16 mouse cellular contexts compared by ENCODE assay signal in genomic region chr11:84011576-84011975, GRCm38 (mm10). TPM values are rescaled to one million over a fixed set of nuclear protein-coding genes. Genes with fewer than 3 reads are reported as not detected.
DNase-seq lines count a peak whose midpoint lies in the region; ATAC-seq lines count a peak whose summit lies in the region.
"Had no signal": no experiment of that assay in that cellular context is flagged by ENCODE, and none has a peak within 500 bp of the region (broad histone marks: within the 10 kb centered on the region; RNA-seq: fewer than 3 reads in every experiment).

No protein-coding gene starts in this region.

- H3K27me3 ChIP-seq in forebrain, embryonic 12.5 days, result no peaks in the 10 kb centered on the region
- H3K27me3 ChIP-seq in forebrain, embryonic 14.5 days (replicated peaks; ENCODE audit: control insufficient read depth, insufficient read depth, low read length), result no peaks in the 10 kb centered on the region
- H3K27me3 ChIP-seq in hindbrain, embryonic 14.5 days (ENCODE audit: control insufficient read depth, insufficient read depth, low read length), result no peaks in the 10 kb centered on the region
- H3K27me3 ChIP-seq in midbrain, embryonic 14.5 days (ENCODE audit: control insufficient read depth, insufficient read depth, low read length), result no peaks in the 10 kb centered on the region
- H3K27me3 ChIP-seq: kidney, embryonic 15.5 days had no signal

- WGBS in forebrain, embryonic 12.5 days, result 10% methylated on average over 2 of the region's 2 CpGs
- 12% methylated on average over 2 of the region's 2 CpGs for WGBS in forebrain, embryonic 14.5 days
- WGBS in hindbrain, embryonic 14.5 days, result 30% methylated on average over 2 of the region's 2 CpGs
- 7% methylated on average over 2 of the region's 2 CpGs for WGBS in midbrain, embryonic 14.5 days

- peak overlapping the region; percentile 21; the same call in 1 of the 2 replicates for H3K4me2 ChIP-seq in forebrain, embryonic 12.5 days
- H3K4me2 ChIP-seq in forebrain, embryonic 14.5 days (ENCODE audit: low read length), result peak overlapping the region; percentile 18
- H3K4me2 ChIP-seq in hindbrain, embryonic 14.5 days (replicated peaks), result peak overlapping the region; percentile 3; the same call in 1 of the 2 replicates
- H3K4me2 ChIP-seq in midbrain, embryonic 14.5 days (ENCODE audit: low read length), result peak overlapping the region; percentile 44
- H3K4me2 ChIP-seq: kidney, embryonic 15.5 days; liver, embryonic 11.5 days; lung, embryonic 14.5 days had no signal

- H3K9me3 ChIP-seq in forebrain, embryonic 12.5 days, result no peaks in the 10 kb centered on the region
- no peaks in the 10 kb centered on the region for H3K9me3 ChIP-seq in forebrain, embryonic 14.5 days (replicated peaks; ENCODE audit: control insufficient read depth, low read length)
- no peaks in the 10 kb centered on the region for H3K9me3 ChIP-seq in hindbrain, embryonic 14.5 days (ENCODE audit: control insufficient read depth, low read length)
- H3K9me3 ChIP-seq in midbrain, embryonic 14.5 days (ENCODE audit: control insufficient read depth, low read length), result no peaks in the 10 kb centered on the region
- H3K9me3 ChIP-seq: G1E; kidney, embryonic 15.5 days; limb, embryonic 10.5 days had no signal

- DNase-seq in forebrain, embryonic 14.5 days (ENCODE audit: low spot score), result peak; percentile 40
- DNase-seq in hindbrain, embryonic 14.5 days (ENCODE audit: low spot score), result no peak
- peak; percentile 57 for DNase-seq in midbrain, embryonic 14.5 days
- DNase-seq in kidney, adult 18-20 months, result no peak
- no peak for DNase-seq in lung, postnatal 10 days
- no peak for DNase-seq in testis, postnatal 10 days (ENCODE audit: low spot score)
- DNase-seq: gastrocnemius, postnatal 14 days; heart, adult 2 months; lung, embryonic 14.5 days; right cerebral cortex, postnatal 4 days had no signal

- peaks cover 29% of the 10 kb centered on the region for H3K36me3 ChIP-seq in forebrain, embryonic 12.5 days (replicated peaks)
- peaks cover 36% of the 10 kb centered on the region for H3K36me3 ChIP-seq in forebrain, embryonic 14.5 days (ENCODE audit: control insufficient read depth, insufficient read depth, low read length)
- H3K36me3 ChIP-seq in hindbrain, embryonic 14.5 days (replicated peaks; ENCODE audit: control insufficient read depth, insufficient read depth), result peaks cover 57% of the 10 kb centered on the region
- H3K36me3 ChIP-seq in midbrain, embryonic 14.5 days (ENCODE audit: control insufficient read depth, insufficient read depth, low read length), result peaks cover 35% of the 10 kb centered on the region

- peaks cover 34% of the 10 kb centered on the region for H3K4me1 ChIP-seq in forebrain, embryonic 12.5 days
- peaks cover 26% of the 10 kb centered on the region for H3K4me1 ChIP-seq in forebrain, embryonic 14.5 days (ENCODE audit: control insufficient read depth, insufficient read depth, low read length)
- peaks cover 24% of the 10 kb centered on the region for H3K4me1 ChIP-seq in hindbrain, embryonic 14.5 days (replicated peaks; ENCODE audit: control insufficient read depth, insufficient read depth, low read length)
- peaks cover 40% of the 10 kb centered on the region for H3K4me1 ChIP-seq in midbrain, embryonic 14.5 days (ENCODE audit: control insufficient read depth, insufficient read depth, low read length)
- H3K4me1 ChIP-seq: kidney, embryonic 15.5 days had no signal

- no peak overlapping the region for H3K9ac ChIP-seq in forebrain, embryonic 12.5 days
- H3K9ac ChIP-seq in forebrain, embryonic 14.5 days (ENCODE audit: low read length), result peak overlapping the region; percentile 17
- H3K9ac ChIP-seq in hindbrain, embryonic 14.5 days, result peak overlapping the region; percentile 16; the same call in 1 of the 2 replicates
- peak overlapping the region; percentile 13; the same call in 1 of the 2 replicates for H3K9ac ChIP-seq in midbrain, embryonic 14.5 days (replicated peaks; ENCODE audit: low read length)
- H3K9ac ChIP-seq: kidney, embryonic 15.5 days; lung, embryonic 14.5 days had no signal

- peak overlapping the region; percentile 46; the same call in 1 of the 2 replicates for H3K27ac ChIP-seq in forebrain, embryonic 12.5 days
- H3K27ac ChIP-seq in forebrain, embryonic 14.5 days (ENCODE audit: low read depth, low read length), result peak overlapping the region; percentile 75
- 0 out of 2 replicates have a peak overlapping the region, but pooled peaks have one; percentile 16 for H3K27ac ChIP-seq in hindbrain, embryonic 14.5 days
- H3K27ac ChIP-seq in midbrain, embryonic 14.5 days (replicated peaks; ENCODE audit: low read depth, low read length), result peak overlapping the region; percentile 65
- H3K27ac ChIP-seq: heart, adult 2 months; kidney, embryonic 15.5 days; limb, embryonic 10.5 days; macrophage had no signal

- ATAC-seq in forebrain, embryonic 12.5 days (ENCODE audit: low FRiP score), result no peak
- ATAC-seq in forebrain, embryonic 14.5 days, result no peak
- ATAC-seq in hindbrain, embryonic 14.5 days (ENCODE audit: low FRiP score), result no peak
- ATAC-seq in midbrain, embryonic 14.5 days (ENCODE audit: low FRiP score, low TSS enrichment), result no peak

- H3K4me3 ChIP-seq in forebrain, embryonic 12.5 days (replicated peaks), result no peak overlapping the region
- H3K4me3 ChIP-seq in forebrain, embryonic 14.5 days (ENCODE audit: low read depth, low read length), result no peak overlapping the region
- no peak overlapping the region for H3K4me3 ChIP-seq in hindbrain, embryonic 14.5 days (replicated peaks; ENCODE audit: low read length)
- no peak overlapping the region for H3K4me3 ChIP-seq in midbrain, embryonic 14.5 days (replicated peaks; ENCODE audit: low read depth, low read length)
- H3K4me3 ChIP-seq: heart, adult 2 months; kidney, embryonic 15.5 days; limb, embryonic 10.5 days had no signal

RNA-seq across cellular contexts. Expression of gene Synrg, which starts 47.3 kb away (rescaled TPM):
- 30.6 and 31.5 TPM in 2 replicates for polyA plus RNA-seq in forebrain, embryonic 12.5 days (2016; fragmentation: Nextera tagmentation; extraction: Ambion mirVana)
- polyA plus RNA-seq in forebrain, embryonic 14.5 days (2014; fragmentation: Nextera tagmentation; extraction: Ambion mirVana), result 24.3 and 28.7 TPM in 2 replicates
- polyA plus RNA-seq in hindbrain, embryonic 14.5 days (2014; fragmentation: Nextera tagmentation; extraction: Ambion mirVana), result 26.2 and 28.2 TPM in 2 replicates
- 25.8 and 34.2 TPM in 2 replicates for polyA plus RNA-seq in midbrain, embryonic 14.5 days (2014; fragmentation: Nextera tagmentation; extraction: Ambion mirVana)

RNA-seq across cellular contexts. Expression of gene Dusp14, which starts 57.5 kb away (rescaled TPM):
- 19.9 and 20.6 TPM in 2 replicates for polyA plus RNA-seq in forebrain, embryonic 12.5 days (2016; fragmentation: Nextera tagmentation; extraction: Ambion mirVana)
- polyA plus RNA-seq in forebrain, embryonic 14.5 days (2014; fragmentation: Nextera tagmentation; extraction: Ambion mirVana), result 33.3 and 45.7 TPM in 2 replicates
- 11.3 and 13.7 TPM in 2 replicates for polyA plus RNA-seq in hindbrain, embryonic 14.5 days (2014; fragmentation: Nextera tagmentation; extraction: Ambion mirVana)
- polyA plus RNA-seq in midbrain, embryonic 14.5 days (2014; fragmentation: Nextera tagmentation; extraction: Ambion mirVana), result 8.4 and 9.0 TPM in 2 replicates
- polyA plus RNA-seq: G1E had no signal

Comparison
In these comparisons a context has a peak if more than half of its experiments do, and no peak if none do; other contexts are left out.
1. H3K27ac ChIP-seq: peak in every context shown above with its lines; median percentile 75 in forebrain, embryonic 14.5 days; 65 in midbrain, embryonic 14.5 days; 46 in forebrain, embryonic 12.5 days; 16 in hindbrain, embryonic 14.5 days.
2. DNase-seq: peak in forebrain, embryonic 14.5 days (single experiment) and midbrain, embryonic 14.5 days (single experiment); none in hindbrain, embryonic 14.5 days (single experiment), kidney, adult 18-20 months (single experiment), lung, postnatal 10 days (single experiment) and testis, postnatal 10 days (single experiment).
3. Peak in every context shown above with its lines, with median percentiles within 50 percentile points of each other: H3K4me2 ChIP-seq.